Mouse (Mus musculus) skeletal muscle tissue, adult 2 months (tissue): ENCODE measurements around the gene Arf5.

Experiments
- DNase-seq: peaks from one replicate; pipeline ENCODE4 v3.0.0-alpha.2; 2012; ENCODE audit warnings: low read depth, low spot score

Arf5 gene

GRCm38 (mm10) chr6:28427096-28427839 lies 3.9 kb downstream of the Arf5 start, which contains the start of gene Fscn3:
Gene Fscn3, plus strand, starts transcription at chr6:28427789.
- DNase-seq = no peak

DNA sequence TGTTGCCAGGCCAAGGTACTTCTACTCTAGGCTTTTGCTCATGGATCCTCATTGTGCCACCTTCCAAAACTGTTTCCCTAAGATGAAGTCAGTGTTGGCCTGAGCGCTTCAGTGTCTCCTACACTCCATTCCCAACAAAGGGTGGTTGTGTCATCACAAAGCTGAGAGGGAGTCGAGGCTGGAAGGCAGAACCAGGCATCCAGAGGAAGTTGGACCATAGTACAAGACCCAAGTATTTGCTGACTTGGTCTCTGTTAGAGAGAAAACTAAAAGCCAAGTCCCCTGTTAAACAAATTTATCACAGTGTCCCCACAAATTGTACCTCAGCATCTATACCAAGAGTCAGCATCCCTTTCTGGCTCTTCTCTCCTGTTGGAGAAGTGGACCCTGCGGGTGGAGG lies 4.9 kb downstream of the Arf5 start, which contains the start of gene Gcc1:
Gcc1 (minus strand) TSS at position 101 of the 400 bp plus-strand sequence.
- DNase-seq = no peak

DNA sequence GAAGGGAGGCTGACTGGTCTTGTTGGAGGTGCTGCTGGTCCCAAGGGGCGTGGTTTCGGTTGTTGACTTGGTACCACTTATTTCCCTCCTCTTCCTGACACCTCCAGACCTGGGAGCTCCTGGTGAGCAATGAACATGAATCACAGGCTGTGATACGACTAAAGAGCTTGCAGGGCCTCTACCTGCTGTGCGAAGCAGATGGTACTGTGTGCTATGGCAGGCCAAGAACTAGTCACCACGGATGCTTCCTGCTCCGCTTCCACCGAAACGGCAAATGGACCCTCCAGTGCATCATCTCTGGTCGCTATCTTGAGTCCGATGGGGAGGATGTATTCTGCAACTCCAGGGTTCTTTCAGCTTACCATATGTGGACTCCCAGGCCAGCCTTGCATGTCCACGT lies 6.5 kb downstream of the Arf5 start:
- no peak for DNase-seq

GRCm38 (mm10) chr6:28430795-28431537 lies 7.6 kb downstream of the Arf5 start:
- no peak for DNase-seq

- no peak for DNase-seq
Observed at GRCm38 (mm10) chr6:28431538-28431855, 8.1 kb downstream of the Arf5 start.

DNA sequence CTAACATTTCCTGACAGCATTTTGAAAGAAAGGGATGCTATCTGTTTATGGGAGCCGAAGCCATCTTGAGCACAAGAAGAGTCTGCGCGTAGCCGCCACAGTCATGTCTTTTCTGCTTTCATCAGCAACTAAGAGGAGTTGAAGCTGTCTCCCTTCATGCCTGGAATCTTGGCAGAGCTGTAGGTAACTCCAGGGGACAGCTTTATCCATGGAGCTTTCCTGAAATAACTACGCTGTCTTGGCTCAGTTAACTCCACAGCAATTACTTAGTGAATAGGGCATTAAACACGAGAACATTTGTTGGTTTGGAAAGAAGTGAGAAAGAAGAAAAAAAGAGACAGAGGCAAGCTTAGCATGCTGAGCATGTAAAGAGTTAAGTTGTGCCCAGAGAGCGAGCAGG lies 24.6 kb downstream of the Arf5 start:
- DNase-seq = no peak

- DNase-seq = no peak
Observed at GRCm38 (mm10) chr6:28449253-28449652, 25.9 kb downstream of the Arf5 start, which contains the start of gene Pax4. Gene Pax4, minus strand, starts transcription at chr6:28449353.

DNA sequence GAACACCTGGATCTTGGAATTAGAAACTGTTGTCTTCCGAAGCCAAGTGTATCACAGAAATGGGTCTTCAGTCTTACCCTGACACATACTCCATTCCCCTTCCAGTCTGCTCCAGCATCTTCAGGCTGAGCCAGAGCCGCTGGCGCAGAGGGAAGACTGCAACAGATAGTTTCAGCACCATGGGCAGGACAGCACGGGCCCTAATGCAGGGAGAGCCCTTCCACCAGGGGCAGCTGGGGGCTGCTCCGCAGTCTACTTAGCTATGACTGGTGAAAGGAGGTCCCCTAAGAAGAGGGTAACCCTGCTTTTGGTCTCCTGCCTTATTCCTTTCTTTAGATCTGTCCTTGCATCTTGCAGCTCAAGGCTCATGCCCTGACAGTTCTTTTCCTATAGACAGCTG lies 27.1 kb downstream of the Arf5 start:
- no peak for DNase-seq

- no peak for DNase-seq
Observed at GRCm38 (mm10) chr6:28450977-28451376, 27.6 kb downstream of the Arf5 start.

- no peak for DNase-seq
Observed at GRCm38 (mm10) chr6:28459221-28459668, 35.9 kb downstream of the Arf5 start.

DNA sequence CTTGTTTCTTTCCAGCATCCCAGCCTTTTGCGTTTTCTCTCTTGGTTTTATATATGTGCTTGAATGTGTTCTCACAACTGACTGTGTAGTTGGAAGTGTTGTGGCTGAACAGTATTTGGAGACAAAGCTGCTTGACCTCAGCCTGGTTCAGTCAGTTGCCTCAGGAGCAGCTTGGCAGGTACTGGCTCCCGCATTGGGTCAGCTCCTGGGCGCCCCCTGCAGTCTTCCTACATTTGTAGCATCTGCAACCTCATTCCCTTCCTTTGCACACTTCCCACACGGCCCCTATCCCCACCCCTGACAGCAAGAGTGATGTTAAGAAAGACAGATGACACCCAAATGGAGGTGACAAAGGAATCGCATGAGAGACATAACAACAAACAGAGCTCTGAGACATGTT lies 37.2 kb downstream of the Arf5 start:
- no peak for DNase-seq

- DNase-seq = no peak
Observed at GRCm38 (mm10) chr6:28464630-28465029, 41.3 kb downstream of the Arf5 start.

DNA sequence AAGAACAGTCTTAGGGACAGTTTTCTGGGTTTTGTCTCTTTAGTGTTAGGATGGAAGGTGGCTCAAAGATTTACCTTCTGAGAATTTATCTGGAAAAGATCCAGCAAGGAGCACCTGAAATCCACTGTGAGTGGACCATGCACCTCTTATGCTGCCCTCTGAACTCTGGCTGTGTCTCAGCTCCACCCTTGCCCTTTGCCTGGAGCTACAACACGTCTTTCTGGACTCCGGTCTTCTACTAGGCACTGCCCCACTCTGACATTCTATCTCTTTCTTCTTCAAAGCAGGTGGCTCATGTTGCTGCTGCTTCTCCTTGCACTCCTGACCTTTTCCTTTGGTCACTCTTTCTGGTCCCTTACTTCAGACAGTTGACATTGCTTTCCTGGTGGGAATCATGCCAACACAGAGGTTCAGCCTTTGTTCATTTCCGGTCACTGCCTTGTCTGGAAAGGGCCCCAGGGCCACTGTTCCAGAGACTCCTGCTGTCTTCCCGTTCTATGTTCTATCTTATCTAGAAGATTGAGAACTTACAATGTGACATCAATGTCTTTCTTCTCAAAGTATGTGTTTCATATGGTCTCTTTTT lies 46.8 kb downstream of the Arf5 start:
- DNase-seq = no peak

GRCm38 (mm10) chr6:28470621-28471020 lies 47.3 kb downstream of the Arf5 start:
- DNase-seq = no peak

GRCm38 (mm10) chr6:28471284-28472035 lies 48.1 kb downstream of the Arf5 start:
- no peak for DNase-seq

DNA sequence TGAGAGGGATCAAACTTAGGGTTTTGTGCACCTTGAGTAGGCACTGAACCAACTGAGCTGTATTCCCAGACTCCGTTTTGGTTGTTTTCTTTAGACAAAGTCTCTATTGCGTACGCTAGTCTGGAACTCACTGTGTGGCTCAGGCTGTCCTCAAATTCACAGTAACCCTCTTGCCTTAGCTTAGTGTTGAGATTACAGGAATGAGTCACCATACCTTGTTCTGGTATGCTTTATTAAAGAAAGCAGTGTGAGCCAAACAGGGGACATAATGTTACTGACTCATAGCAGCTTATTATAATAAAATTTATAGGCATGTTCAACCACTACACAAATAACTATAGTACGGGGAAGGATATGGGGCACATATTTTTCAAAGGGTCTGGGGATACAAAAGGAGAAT lies 50.9 kb downstream of the Arf5 start:
- DNase-seq = no peak

DNA sequence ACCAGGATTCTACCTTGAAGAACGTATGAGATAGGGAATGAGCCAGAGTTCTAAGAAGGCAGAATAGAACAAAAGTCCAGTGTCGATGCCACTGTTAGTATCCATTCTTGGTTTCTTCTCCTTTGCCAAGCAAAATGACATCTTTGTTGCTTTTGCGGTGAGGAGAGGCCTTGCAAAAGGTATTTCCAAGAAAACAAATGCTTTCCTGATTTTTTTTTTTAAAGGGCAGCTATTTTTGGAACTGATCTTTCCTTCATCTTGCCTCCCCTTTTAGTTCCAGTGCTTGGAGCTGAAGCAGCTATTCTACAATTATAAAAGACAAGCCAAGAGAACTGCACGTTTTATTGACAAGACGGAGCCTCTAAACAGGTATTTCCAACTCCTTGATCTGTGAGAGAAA lies 51.5 kb downstream of the Arf5 start, which contains the start of gene Snd1:
Snd1 (plus strand) TSS at position 301 of the 400 bp plus-strand sequence.
- DNase-seq = no peak
